Mouse (Mus musculus) gastrocnemius, postnatal 14 days (tissue): ENCODE measurements at regions not wholly inside any gene's neighbourhood (a gene's known extent, or its start where the extent isn't known, plus 50 kb on each side); places are given as distances from the start of the nearest gene placed in this dataset.
A peak's percentile ranks its signal among the peaks of the same experiment; 100 is the strongest.

Source experiments
- DNase-seq: peaks from one replicate; pipeline ENCODE4 v3.0.0; 2021; ENCODE audit warnings: mixed read lengths
- intact Hi-C: fragments of 180-260 bp; cut with DNase I; formaldehyde crosslinking; loops from one replicate; pipeline ENCODE4 v1.15.1; 2025; ENCODE audit warnings: low total_unique reads

DNA sequence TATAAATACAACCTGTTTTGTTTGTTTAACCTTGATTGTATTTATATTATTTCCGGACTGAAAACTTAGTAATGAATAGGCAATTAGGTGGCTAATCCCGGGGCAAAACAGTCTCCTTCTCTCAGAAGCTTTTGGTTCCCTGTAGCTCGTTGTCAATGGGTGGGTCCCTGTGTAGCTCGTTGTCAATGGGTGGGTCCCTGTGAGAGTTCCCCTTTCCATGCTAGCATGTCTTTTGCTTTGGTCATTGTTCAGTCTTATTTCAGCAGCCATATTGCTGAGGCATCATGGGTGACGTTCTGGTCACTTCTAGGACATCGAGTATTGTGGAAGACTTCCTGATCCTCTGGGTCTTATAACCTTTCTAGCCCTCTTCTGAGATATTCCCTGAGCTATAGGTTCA lies 205.1 kb downstream of the Ahr start:
- intact Hi-C loops, result loop anchor here (10.0 kb wide), 1 partner anchor 105 kb away; no protein-coding TSS in a partner anchor
- no peak for DNase-seq

DNA sequence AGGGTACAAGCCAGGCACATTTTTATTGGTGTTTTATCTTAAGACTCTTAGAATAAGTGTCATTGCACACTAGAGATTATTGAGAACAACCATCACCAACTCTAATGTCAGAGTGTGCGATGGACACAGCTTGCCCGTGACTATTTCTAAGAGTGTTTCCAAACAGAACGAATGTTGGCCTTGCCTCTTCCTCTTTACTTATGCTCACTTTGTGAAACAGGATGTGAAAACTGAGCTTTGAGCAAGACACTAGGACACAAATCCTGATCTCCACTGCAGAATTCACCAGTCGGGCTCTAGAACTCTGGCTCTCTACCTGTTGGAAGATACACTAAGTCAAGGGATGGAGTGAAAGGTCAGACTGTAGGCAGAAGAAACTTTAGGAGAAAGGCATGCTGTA lies 215.3 kb downstream of the Ahr start:
- intact Hi-C loops, result no loop called here
- DNase-seq, result no peak

DNA sequence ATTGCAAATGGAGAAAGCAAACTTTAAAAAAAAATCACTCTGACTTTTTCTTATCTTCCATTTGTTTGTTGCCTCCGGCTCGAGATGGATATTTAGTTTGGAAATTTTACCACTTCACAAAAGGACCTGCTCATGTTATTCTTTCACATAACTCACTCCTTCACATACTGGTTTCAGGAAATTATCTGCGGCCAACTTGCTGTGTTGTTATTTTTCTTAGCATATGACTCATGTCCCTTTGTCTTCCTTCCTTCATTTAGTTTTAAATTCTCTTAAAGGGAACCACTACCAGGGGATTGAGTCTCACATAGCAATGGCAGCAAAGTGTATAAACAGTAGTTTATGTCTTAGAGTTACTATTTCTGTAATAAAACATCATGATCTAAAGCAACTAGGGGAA lies 217.8 kb downstream of the Ahr start:
- intact Hi-C loops, result no loop called here
- DNase-seq, result no peak

DNA sequence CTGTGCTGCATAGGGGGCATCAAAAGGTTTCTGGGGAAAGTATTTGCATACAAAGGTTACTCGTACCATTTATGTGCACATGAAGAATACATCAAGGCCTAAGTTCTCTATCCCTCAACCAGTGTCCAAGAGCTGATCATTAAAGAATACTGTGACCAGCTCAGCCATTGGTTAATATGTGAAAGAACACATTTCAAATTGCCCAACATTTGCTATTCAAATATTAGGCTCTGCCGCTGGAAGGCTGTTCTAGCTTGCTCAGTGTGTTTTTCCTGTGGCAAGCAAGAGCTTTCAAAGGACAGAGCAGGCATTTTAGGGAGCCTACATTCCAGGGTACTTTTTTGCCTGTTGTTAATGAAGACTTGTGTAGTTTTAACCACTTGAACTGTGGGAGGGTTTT lies 220.8 kb downstream of the Ahr start:
- no peak for DNase-seq
- intact Hi-C loops, result no loop called here

DNA sequence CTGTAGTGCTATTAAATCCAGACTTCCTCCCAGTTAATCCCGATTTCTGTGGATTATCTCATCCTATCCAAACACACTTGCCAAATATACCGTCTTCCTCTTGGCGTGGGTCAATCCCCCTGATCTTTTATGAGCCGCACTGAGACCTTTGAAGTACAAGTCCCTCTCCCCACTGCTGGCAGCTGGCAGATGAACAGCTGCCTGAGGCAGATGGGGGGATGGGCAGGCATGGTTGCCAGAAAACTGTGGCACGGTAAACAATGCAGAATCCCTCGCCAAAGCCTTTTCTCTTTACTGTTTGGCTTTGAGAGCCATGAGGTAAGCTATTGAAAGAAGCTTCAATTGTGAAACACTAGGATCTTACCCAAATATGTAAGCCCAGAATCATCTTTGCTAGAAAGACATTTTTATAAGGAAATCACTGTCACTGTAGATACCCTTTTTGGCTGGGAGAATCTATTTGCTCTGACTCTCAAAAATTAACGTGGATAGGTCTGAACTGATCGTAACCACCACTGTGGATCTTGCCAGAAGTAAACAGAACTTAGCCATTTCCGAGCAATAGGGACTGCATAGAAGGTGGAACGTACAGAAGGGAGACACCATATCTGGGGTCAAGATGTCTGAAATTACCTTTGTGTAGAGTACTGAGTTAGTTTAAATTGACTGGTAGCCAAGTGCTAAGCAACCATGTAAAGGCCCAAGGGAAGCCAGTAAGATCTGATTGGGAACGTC lies 221.5 kb downstream of the Ahr start:
- DNase-seq, result peak; percentile 58
- intact Hi-C loops, result no loop called here

DNA sequence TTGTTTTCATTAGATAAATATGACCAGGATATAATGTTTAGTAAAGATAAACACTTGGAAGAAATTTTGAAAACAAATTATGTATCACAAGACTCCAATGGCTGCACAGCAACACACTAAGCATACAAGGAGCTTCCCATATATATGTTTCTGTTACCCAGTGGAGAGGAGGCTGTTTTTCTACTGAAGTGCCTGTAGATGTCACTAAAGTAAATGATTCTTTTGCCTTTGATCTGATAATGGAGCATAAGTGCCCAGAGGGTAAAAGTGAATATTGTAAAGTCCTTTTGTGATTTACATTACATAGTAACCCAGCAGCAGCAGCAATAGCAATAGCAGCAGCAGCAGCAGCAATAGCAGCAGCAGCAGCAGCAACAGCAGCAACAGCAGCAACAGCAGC lies 226.3 kb downstream of the Ahr start:
- DNase-seq, result no peak
- intact Hi-C loops, result loop anchor here (5.0 kb wide), 1 partner anchor 524 kb away; no protein-coding TSS in a partner anchor

DNA sequence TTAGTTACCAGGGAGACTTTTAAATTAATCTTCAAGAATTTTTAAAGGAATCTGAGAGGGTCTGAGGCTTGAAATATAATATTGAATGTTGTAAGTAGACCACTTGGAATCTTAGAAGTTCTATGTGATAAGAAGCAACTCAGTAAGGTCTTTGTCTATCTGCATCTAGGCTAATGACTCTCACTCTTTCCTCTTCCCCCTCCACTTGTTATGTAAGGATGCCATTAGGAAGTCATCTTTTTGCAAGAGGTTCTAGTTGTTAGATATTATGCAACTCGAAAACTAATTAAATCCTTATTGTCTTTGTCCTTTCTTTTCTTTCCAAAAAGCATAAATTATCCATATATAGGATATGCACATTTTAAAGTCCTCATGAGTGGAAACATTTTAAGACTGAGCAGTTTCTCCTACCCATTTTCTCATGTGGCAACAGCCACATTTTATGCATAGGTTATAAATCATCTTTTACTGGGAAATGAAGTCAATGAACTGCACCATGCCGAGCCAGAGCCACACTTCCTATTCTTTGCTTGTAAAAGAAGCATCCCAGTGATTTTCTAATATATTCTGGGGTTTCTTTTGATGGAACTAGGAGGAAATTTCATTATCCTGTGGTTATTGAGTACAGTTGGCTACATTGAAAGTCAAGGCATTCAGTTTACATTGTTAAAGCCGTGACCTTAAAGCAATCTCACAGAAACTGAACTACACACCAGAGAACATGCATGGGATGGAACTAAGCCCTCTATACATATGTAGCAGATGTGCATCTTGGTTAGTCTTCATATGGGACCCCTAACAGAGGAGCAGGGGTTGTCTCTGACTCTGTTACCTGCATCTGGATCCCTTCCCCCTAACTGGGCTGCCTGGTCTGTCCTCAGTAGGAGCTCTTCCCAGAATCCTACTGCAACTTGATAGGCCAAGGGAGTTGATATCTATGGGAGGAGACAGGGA lies 230.8 kb downstream of the Ahr start:
- DNase-seq, result no peak
- intact Hi-C loops, result no loop called here

DNA sequence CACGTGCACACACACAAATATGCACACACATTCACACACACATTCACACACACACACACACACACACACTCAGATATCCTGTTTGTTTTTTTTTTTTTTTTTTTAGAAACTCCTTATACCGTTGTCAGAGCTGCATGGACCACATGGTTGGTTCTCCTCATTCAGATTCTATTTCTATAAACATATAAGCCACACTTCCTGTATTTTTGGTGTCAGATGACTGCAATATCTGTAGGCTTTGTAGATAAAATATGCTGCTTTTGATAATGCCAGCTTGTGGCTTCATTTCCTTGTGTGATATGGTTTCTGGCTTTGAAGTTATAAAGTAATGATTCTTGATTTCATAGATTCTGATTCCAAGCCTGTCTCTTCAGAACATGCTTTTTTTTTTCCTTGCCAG lies 231.7 kb downstream of the Ahr start:
- intact Hi-C loops, result no loop called here
- DNase-seq, result no peak

DNA sequence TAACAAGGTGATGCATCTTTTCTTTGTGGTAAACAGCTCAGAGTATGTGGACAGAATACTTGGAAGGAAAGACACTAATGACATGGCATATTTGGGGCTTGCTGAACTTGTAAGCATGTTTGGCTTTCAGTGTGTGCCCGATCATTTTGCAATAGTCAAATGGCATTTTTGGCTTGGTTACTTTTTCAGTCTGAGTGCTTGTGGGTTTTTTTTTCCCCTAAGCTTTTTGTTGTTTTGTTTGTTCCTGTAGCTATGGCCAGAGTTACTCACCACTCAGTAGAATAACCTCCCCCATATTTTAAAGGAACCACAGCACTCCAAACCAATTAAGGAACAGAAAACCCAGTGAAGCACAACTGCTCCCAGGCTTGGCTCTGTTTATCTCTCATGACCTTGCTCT lies 240.2 kb downstream of the Ahr start:
- intact Hi-C loops, result no loop called here
- DNase-seq, result no peak

DNA sequence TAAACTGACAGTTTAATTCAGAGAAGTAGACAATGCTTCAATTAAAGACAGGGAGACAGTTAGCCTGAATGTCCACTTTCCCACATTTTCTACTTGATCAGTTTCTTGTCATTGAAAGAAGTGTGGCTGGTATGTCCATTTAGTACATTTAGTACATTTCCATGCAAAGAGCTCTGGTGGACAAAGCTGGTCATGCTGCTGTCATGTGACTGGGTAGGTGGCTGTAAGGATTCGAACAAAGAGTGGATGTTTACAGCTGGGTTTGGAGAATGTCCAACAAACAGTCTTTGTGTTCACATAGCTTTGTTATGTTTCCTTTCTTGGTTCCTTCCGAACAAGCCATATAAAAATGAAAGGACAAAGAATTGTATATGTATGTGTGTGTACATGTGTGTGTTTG lies 241.3 kb downstream of the Ahr start:
- intact Hi-C loops, result no loop called here

DNA sequence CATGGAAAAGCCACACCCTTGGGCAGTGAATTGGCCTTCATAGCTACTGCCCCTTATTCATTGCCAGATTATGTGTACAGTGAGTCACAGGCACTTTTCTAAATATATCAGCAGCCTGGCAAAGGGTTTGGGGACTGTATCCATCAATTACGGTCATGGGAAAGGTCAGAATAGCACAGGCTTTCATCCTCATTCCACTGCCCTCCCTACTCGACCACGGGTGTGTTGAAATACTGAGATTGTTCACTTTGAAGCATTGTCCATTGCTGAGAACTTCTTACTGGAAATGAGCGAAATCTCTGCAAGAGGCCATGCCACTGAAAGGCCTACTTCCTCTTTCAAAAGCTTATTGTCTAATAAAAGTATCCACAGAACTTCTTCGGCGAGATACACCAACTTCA lies 242.9 kb downstream of the Ahr start:
- intact Hi-C loops, result no loop called here
- DNase-seq, result no peak

More for the DNA sequence above, 241.3 kb downstream of the Ahr start:
- no peak for DNase-seq

DNA sequence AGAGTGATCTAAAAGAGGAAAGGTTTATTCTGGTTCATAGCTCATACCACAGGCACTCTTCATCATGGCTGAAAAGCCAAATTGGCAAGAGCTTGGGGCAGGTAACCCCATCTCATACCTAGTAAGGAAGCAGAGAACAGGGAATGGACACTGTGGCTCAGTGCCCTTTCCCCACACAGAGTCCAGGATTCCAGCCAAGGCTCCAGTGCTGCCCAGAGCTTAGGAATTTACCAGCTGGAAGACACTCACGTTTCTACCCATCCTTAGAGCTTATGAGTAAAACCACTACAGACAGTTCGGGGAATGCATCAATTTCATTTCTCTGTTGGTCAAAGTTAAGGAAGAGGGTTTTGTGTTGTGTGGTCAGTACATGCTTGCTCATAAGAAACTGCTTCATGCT lies 241.0 kb downstream of the Snx13 start:
- intact Hi-C loops, result no loop called here
- DNase-seq, result peak; percentile 22

DNA sequence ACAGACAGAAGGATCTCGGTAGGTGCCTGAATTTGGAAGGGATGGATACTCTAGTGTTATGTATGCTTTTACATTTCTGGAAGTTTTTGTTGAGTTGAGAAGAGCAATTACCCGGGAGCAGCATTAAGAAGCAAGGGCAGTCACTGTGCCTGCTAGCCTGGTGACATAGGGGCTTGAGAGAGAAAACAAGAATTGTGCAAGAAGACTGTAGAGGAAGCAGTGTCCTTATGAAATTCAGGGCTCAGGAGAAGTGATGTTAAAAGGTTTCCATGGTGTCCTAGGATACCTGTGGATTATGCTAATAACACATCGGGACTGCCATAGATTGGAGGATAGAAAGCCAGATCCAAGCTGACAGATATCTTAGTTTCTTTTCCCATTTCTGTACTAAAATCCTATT lies 240.6 kb downstream of the Snx13 start:
- no peak for DNase-seq
- intact Hi-C loops, result no loop called here

DNA sequence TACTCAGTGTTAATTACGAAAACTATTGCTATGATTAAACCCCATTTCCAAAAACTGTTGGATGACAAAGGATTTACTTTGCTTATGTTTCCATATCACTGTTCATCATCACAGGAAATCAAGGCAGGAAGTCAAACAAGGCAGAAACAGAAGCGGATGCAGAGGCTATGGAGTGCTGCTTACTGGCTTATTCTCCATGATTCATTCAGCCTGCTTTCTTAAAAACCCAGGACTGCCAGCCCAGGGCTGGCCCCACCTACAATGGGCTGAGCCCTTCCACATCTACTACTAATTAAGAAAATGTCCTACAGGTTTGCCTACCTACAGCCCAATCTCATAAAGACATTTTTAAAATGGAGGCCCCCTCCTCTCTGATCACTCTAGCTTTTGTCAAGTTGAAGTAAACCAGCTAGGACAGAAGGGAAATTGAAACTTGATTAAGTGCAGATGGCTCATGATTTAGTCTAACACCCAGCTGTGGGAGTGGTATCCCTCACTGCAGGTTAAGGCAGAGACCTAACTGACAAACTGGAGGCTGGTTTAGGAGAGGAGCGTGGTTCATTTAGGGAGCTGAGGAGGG lies 240.1 kb downstream of the Snx13 start:
- intact Hi-C loops, result no loop called here
- DNase-seq, result no peak

DNA sequence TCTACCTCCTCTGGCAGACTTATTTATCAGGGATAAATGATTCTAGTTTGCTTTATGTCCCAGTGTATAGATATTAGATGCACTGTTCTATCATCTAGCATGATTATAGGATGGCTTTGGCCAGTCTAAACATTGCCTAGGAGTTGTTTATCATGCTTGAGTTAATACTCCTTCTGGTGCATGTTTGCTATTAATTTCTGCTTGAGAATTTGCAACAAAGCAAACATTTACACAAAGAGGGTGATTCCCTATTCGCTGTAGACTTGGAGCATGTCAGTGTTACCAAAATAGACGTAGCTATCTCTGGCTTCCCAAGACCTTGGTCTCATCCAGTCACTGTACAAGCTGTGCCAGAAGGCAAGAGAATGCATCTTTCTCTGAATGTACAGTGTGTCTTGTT lies 237.4 kb downstream of the Snx13 start:
- no peak for DNase-seq
- intact Hi-C loops, result no loop called here

DNA sequence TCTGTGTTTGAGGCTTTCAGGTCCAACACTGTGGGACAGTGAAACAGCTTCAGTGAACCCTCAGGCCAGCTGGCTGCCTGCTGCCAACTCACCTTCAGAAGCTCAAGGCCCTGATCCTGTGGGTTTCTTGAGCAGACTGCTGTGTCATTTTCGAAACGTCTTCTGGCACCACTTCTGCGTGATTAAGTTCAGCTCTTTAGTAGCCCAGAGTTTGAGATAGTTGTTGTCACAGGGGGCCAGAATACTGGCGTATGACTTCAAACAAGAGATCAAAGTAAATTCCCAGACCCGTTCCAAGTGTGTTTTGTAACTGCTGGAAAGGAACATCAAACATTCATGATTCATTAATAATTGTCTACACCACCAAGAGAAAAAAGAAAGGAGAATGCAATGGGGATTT lies 236.9 kb downstream of the Snx13 start:
- no peak for DNase-seq
- intact Hi-C loops, result no loop called here

DNA sequence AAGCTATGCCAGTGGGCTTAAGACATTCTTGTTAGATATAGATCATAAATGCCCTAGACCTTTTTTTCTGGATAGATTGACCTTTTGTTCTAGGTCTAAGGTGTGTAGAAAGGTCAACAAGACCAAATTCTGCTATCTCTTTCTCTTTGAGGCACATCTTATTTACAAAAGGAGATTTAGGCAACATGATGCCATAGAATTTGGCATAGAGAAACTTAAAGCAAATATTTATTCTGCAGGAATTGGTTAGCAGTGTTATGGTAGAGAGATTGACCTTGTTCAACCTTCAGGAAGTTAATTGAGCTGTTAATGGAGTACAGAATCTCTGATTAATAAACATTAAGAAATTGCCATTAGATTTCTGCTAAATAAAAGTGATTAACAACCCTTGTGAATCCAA lies 236.4 kb downstream of the Snx13 start:
- intact Hi-C loops, result no loop called here
- no peak for DNase-seq

DNA sequence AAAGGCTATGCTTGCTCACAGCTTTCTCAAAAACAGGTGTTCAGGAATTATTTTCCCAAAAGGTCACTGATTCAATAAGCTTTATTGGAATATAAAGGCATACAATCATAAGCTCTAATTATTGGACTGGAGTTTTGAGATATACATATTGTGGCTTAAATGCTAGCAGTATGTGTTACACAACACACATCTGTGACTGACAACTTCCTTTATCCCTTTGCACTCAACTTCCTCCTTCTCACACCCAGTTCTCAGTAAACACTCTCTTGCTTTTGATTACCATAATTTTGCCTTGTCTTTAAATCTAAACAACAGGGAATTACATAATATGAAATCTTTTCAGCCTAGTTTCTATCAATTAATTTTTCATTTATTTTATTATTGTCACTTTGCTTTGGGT lies 222.5 kb downstream of the Snx13 start:
- no peak for DNase-seq
- intact Hi-C loops, result no loop called here

DNA sequence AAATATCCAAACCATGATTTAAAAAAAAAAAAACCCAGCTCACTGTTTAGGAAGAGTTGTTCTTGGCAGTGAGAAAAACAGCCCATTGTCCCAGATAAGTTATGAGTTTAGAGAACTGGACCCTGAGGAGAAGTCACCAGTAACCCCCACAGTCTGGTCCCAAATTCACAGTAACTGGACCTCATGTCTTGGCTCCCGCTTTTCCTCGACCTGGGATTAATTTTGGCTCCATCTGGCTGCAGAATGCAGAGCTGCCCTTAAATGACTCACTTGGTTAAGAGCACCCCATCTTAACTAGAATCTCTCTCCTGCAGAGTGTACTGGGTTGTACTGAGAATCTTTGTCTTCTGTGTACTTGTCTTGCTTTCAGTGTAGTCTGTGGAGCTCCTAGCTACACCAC lies 221.0 kb downstream of the Snx13 start:
- no peak for DNase-seq
- intact Hi-C loops, result no loop called here

DNA sequence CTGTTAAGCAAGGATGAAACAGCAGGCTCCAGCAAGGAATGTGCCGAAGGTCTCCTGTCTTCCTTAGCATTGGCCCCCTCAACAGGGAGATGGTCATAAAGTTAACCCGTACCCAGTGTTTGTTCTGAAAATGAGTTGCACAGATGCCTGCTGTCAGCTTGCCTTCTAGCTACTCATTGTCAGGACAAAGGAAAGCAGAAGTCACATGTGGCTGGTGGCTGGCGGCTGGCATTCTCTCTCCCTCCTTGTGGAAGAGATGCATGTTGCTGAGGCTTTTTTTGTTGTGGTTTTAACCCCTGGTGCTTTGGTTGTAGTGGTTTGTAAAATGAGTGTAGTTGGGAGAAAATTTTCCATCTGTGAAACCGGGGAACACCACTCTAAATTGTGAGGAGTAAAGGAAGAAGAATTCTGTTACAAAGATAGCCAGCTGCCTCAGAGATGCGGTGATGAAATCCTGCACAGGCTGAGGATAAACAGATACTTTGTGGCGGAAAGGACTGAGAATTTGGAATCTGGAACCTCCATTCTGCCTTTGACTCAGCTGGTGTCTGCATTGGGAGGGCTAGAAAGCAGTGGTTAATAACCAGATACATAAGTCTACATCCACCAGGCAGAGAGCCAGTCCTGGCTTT lies 220.2 kb downstream of the Snx13 start:
- DNase-seq, result no peak
- intact Hi-C loops, result no loop called here
